In the genomic region with DNA sequence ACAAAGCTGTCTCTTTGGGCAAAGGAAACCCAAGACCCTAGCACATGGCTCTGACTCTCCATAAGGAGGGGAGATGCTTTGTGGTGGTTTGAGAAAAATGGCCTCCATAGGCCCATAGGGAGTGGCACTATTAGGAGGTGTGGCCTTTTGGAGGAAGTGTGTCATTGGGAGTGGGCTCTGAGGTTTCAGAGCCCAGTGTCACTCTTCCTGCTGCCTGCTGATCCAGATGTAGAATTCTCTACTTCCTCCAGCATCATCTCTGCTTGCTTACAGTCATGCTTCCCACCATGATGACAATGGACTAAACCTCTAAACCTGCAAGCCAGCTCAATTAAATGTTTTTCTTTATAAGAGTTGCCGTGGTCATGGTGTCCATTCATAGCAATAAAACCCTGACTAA, we compare ENCODE assay signal across 26 mouse cellular contexts.
DNase-seq lines count a peak whose midpoint lies in the region; ATAC-seq lines count a peak whose summit lies in the region.
"Had no signal": no experiment of that assay in that cellular context is flagged by ENCODE, and none has a peak within 500 bp of the region (broad histone marks: within the 10 kb centered on the region; RNA-seq: fewer than 3 reads in every experiment).

No protein-coding gene starts in this region.

- no peak overlapping the region for H3K4me2 ChIP-seq in hindbrain, embryonic 11.5 days (replicated peaks; ENCODE audit: low read depth, low read length)
- H3K4me2 ChIP-seq: embryonic facial prominence, embryonic 15.5 days; heart, embryonic 11.5 days; heart, embryonic 15.5 days; hindbrain, embryonic 15.5 days had no signal

- H3K27ac ChIP-seq in hindbrain, embryonic 11.5 days (ENCODE audit: low read depth, low read length) = no peak overlapping the region
- H3K27ac ChIP-seq: embryonic facial prominence, embryonic 15.5 days; forebrain, embryonic 10.5 days; gastrocnemius, adult 2 months; heart, adult 2 months; heart, embryonic 15.5 days; hindbrain, embryonic 10.5 days; hindbrain, embryonic 15.5 days had no signal

- no peak overlapping the region for H3K9ac ChIP-seq in hindbrain, embryonic 11.5 days (ENCODE audit: low read depth, low read length)
- H3K9ac ChIP-seq: embryonic facial prominence, embryonic 15.5 days; heart, embryonic 15.5 days; hindbrain, embryonic 15.5 days had no signal

- peak; percentile 45 for ATAC-seq in megakaryocyte progenitor cell, adult 5-6 weeks (replicated peaks; ENCODE audit: poor library complexity)
- ATAC-seq in hindbrain, embryonic 11.5 days (ENCODE audit: low FRiP score) = no peak
- ATAC-seq: forebrain, embryonic 14.5 days; inflammation-experienced regulatory T-cells, adult 6 months; intestine, postnatal 0 days had no signal

- no peaks in the 10 kb centered on the region for H3K9me3 ChIP-seq in hindbrain, embryonic 11.5 days (ENCODE audit: control insufficient read depth, low read length)
- H3K9me3 ChIP-seq: embryonic facial prominence, embryonic 15.5 days; forebrain, embryonic 10.5 days; heart, embryonic 15.5 days; hindbrain, embryonic 10.5 days; hindbrain, embryonic 15.5 days had no signal

- H3K27me3 ChIP-seq in hindbrain, embryonic 11.5 days (ENCODE audit: control insufficient read depth, insufficient read depth, low read length) = no peaks in the 10 kb centered on the region
- H3K27me3 ChIP-seq: embryonic facial prominence, embryonic 15.5 days; heart, embryonic 15.5 days; hindbrain, embryonic 15.5 days had no signal

- peak; percentile 27 for DNase-seq in heart, adult 11 months
- no peak for DNase-seq in heart, postnatal 36 days
- DNase-seq in 416B (ENCODE audit: low read depth) (peak; percentile 49), R1 (ENCODE audit: low read depth, low spot score) (peak; percentile 25)
- DNase-seq in cerebellum, postnatal 4 days (ENCODE audit: low spot score in 2 of 2) = no peak
- no peak for DNase-seq in hindbrain, embryonic 11.5 days (ENCODE audit: low spot score)
- DNase-seq: adrenal gland, postnatal 10 days; cerebellum, adult 18-20 months; cerebellum, adult 9-11 months; cerebellum, postnatal 36 days; embryo, embryonic 11 days; gastrocnemius, adult 2 months; gastrocnemius, postnatal 36 days; heart, postnatal 14 days had no signal

- WGBS in hindbrain, embryonic 11.5 days = 97% methylated on average over 1 of the region's 1 CpGs

- no peak overlapping the region for H3K4me3 ChIP-seq in hindbrain, embryonic 11.5 days (ENCODE audit: low read depth, low read length)
- H3K4me3 ChIP-seq: embryonic facial prominence, embryonic 15.5 days; erythroblast, embryonic 14.5 days; forebrain, embryonic 10.5 days; gastrocnemius, adult 2 months; heart, adult 2 months; heart, embryonic 15.5 days; hindbrain, embryonic 10.5 days; hindbrain, embryonic 15.5 days had no signal

- H3K36me3 ChIP-seq in hindbrain, embryonic 11.5 days (ENCODE audit: control insufficient read depth, insufficient read depth, low read length) = no peaks in the 10 kb centered on the region
- H3K36me3 ChIP-seq: embryonic facial prominence, embryonic 15.5 days; forebrain, embryonic 10.5 days; heart, embryonic 15.5 days; hindbrain, embryonic 10.5 days; hindbrain, embryonic 15.5 days had no signal

- H3K4me1 ChIP-seq in hindbrain, embryonic 11.5 days (replicated peaks; ENCODE audit: control insufficient read depth, insufficient read depth, low read length) = no peaks in the 10 kb centered on the region

- intact Hi-C loops in heart, postnatal 36 days (cut with DNase I) = no loop called here

Comparison
In these comparisons a context has a peak if more than half of its experiments do, and no peak if none do; other contexts are left out.
1. DNase-seq: peak in heart, adult 11 months (single experiment), 416B (single experiment) and R1 (single experiment); none in heart, postnatal 36 days (0 of 2), cerebellum, postnatal 4 days (0 of 2) and hindbrain, embryonic 11.5 days (single experiment).